Mouse (Mus musculus) hindbrain, embryonic 13.5 days (tissue): ENCODE measurements around the gene Nupl1. TPM values are rescaled to one million over a fixed set of nuclear protein-coding genes. Genes with fewer than 3 reads are reported as not detected.
A peak's percentile ranks its signal among the peaks of the same experiment; 100 is the strongest.

Experiments used
- ATAC-seq: fragments of 200-750 bp; cut with Nextera tagmentation; 2 replicates; pipeline ENCODE4 v1.8.0; 2017; ENCODE audit warnings: moderate TSS enrichment; ENCODE audit not compliant: low FRiP score
- H3K27ac ChIP-seq: fragments of 300-500 bp; sonication (generic); 2 replicates; pipeline ENCODE4 v1.5.1; 2015; ENCODE audit warnings: inconsistent platforms, mild to moderate bottlenecking, moderate library complexity
- H3K27me3 ChIP-seq: fragments of 300-500 bp; sonication (generic); 2 replicates; pipeline ENCODE4 v1.6.1; 2015; ENCODE audit warnings: mild to moderate bottlenecking, inconsistent platforms
- H3K36me3 ChIP-seq: fragments of 300-500 bp; sonication (generic); 2 replicates; pipeline ENCODE4 v1.6.1; 2015; ENCODE audit warnings: mild to moderate bottlenecking, inconsistent platforms
- H3K4me1 ChIP-seq: fragments of 300-500 bp; sonication (generic); replicated peaks from 2 replicates; pipeline ENCODE4 v1.6.1; 2015; ENCODE audit warnings: inconsistent platforms
- H3K4me2 ChIP-seq: fragments of 300-500 bp; sonication (generic); 2 replicates; pipeline ENCODE4 v1.6.1; 2015; ENCODE audit warnings: inconsistent platforms, mild to moderate bottlenecking, moderate library complexity
- H3K4me3 ChIP-seq: fragments of 300-500 bp; sonication (generic); 2 replicates; pipeline ENCODE4 v1.5.1; 2015; ENCODE audit warnings: mild to moderate bottlenecking, inconsistent platforms
- H3K9ac ChIP-seq: fragments of 300-500 bp; sonication (generic); 2 replicates; pipeline ENCODE4 v1.6.1; 2015; ENCODE audit warnings: mild to moderate bottlenecking, inconsistent platforms
- H3K9me3 ChIP-seq: fragments of 300-500 bp; sonication (generic); 2 replicates; pipeline ENCODE4 v1.6.1; 2016; ENCODE audit warnings: inconsistent platforms
- WGBS: fragments of 180-500 bp; shearing (Covaris S2); methylation state at CpG from one replicate; pipeline ENCODE4 v1.1.7; 2015; 5-methylcytosine and 5-hydroxymethylcytosine counted together
- polyA plus RNA-seq: library from polyadenylated mRNA; unstranded; fragments of >200 nt; fragmentation: Nextera tagmentation; extraction: Ambion mirVana; gene quantifications from 2 replicates; pipeline ENCODE4 v1.2.1, GENCODE M21; 2015

The Nupl1 gene
- polyA plus RNA-seq, 1 experiment from 2014 or later = 0.08 TPM

- H3K36me3 ChIP-seq = peaks cover 6% of the 10 kb centered on the region; the same call in 1 of the 2 replicates
- ATAC-seq = peak; percentile 89
- no peaks in the 10 kb centered on the region for H3K9me3 ChIP-seq
- peaks cover 36% of the 10 kb centered on the region for H3K27me3 ChIP-seq
- H3K27ac ChIP-seq = peak overlapping the region; percentile 94
- peak overlapping the region; percentile 77 for H3K4me3 ChIP-seq
- WGBS = 0% methylated on average over 82 of the region's 84 CpGs
- H3K4me1 ChIP-seq = peaks cover 44% of the 10 kb centered on the region
- H3K4me2 ChIP-seq = peak overlapping the region; percentile 87
- peak overlapping the region; percentile 94 for H3K9ac ChIP-seq
Observed at GRCm38 (mm10) chr14:60176891-60177613, 74.2 kb downstream of the Nupl1 start.

- Histone ChIP-seq H3K4me2 (peak overlapping the region; percentile 87), H3K27ac (peak overlapping the region; percentile 94), H3K4me1 (peaks cover 44% of the 10 kb centered on the region), H3K27me3 (peaks cover 36% of the 10 kb centered on the region), H3K36me3 (peaks cover 6% of the 10 kb centered on the region; the same call in 1 of the 2 replicates), H3K4me3 (peak overlapping the region; percentile 77), H3K9me3 (no peaks in the 10 kb centered on the region), H3K9ac (peak overlapping the region; percentile 94)
- ATAC-seq = no peak
- 29% methylated on average over 9 of the region's 9 CpGs for WGBS
Observed at GRCm38 (mm10) chr14:60176469-60176890, 74.8 kb downstream of the Nupl1 start.

- Histone ChIP-seq H3K4me1 (peaks cover 23% of the 10 kb centered on the region; the same call in 1 of the 2 replicates), H3K4me2 (no peak overlapping the region)
- WGBS = 63% methylated on average over 12 of the region's 12 CpGs
Observed at GRCm38 (mm10) chr14:60172286-60173055, 78.8 kb downstream of the Nupl1 start.

GRCm38 (mm10) chr14:60170845-60171610 lies 80.2 kb downstream of the Nupl1 start:
- Histone ChIP-seq H3K9ac (no peak overlapping the region), H3K9me3 (no peaks in the 10 kb centered on the region), H3K27me3 (peaks cover 23% of the 10 kb centered on the region), H3K4me2 (no peak overlapping the region), H3K27ac (no peak overlapping the region), H3K36me3 (no peaks in the 10 kb centered on the region), H3K4me1 (peaks cover 14% of the 10 kb centered on the region; the same call in 1 of the 2 replicates), H3K4me3 (no peak overlapping the region)
- ATAC-seq = no peak
- WGBS = 86% methylated on average over 16 of the region's 16 CpGs

More at GRCm38 (mm10) chr14:60172286-60173055, 78.8 kb downstream of the Nupl1 start:
- no peak overlapping the region for H3K4me3 ChIP-seq
- H3K27ac ChIP-seq = no peak overlapping the region
- H3K36me3 ChIP-seq = no peaks in the 10 kb centered on the region
- peaks cover 25% of the 10 kb centered on the region for H3K27me3 ChIP-seq
- ATAC-seq = no peak
- H3K9ac ChIP-seq = no peak overlapping the region
- no peaks in the 10 kb centered on the region for H3K9me3 ChIP-seq

- no peaks in the 10 kb centered on the region for H3K27me3 ChIP-seq
- H3K9ac ChIP-seq = no peak overlapping the region
- H3K4me1 ChIP-seq = no peaks in the 10 kb centered on the region
- H3K36me3 ChIP-seq = no peaks in the 10 kb centered on the region
- WGBS = 91% methylated on average over 3 of the region's 3 CpGs
- H3K27ac ChIP-seq = no peak overlapping the region
- no peak overlapping the region for H3K4me2 ChIP-seq
- H3K9me3 ChIP-seq = no peaks in the 10 kb centered on the region
- H3K4me3 ChIP-seq = no peak overlapping the region
- ATAC-seq = no peak
Observed at GRCm38 (mm10) chr14:60163367-60163766, 87.9 kb downstream of the Nupl1 start.

- H3K27me3 ChIP-seq = no peaks in the 10 kb centered on the region
- H3K9me3 ChIP-seq = no peaks in the 10 kb centered on the region
- no peak for ATAC-seq
- H3K4me1 ChIP-seq = no peaks in the 10 kb centered on the region
- H3K27ac ChIP-seq = no peak overlapping the region
- H3K4me2 ChIP-seq = no peak overlapping the region
- H3K36me3 ChIP-seq = no peaks in the 10 kb centered on the region
- H3K4me3 ChIP-seq = no peak overlapping the region
- 87% methylated on average over 11 of the region's 11 CpGs for WGBS
- no peak overlapping the region for H3K9ac ChIP-seq
Observed at GRCm38 (mm10) chr14:60152373-60152772, 98.9 kb downstream of the Nupl1 start.

- Histone ChIP-seq H3K27ac (no peak overlapping the region), H3K27me3 (no peaks in the 10 kb centered on the region), H3K9ac (no peak overlapping the region), H3K4me1 (no peaks in the 10 kb centered on the region), H3K36me3 (no peaks in the 10 kb centered on the region), H3K4me2 (no peak overlapping the region), H3K4me3 (no peak overlapping the region), H3K9me3 (no peaks in the 10 kb centered on the region)
- WGBS = 43% methylated on average over 3 of the region's 3 CpGs
- ATAC-seq = no peak
Observed at GRCm38 (mm10) chr14:60148893-60149292, 102.3 kb downstream of the Nupl1 start.

GRCm38 (mm10) chr14:60143234-60143633 lies 108.0 kb downstream of the Nupl1 start:
- Histone ChIP-seq H3K4me3 (no peak overlapping the region), H3K9me3 (no peaks in the 10 kb centered on the region), H3K27ac (no peak overlapping the region), H3K36me3 (no peaks in the 10 kb centered on the region), H3K9ac (no peak overlapping the region), H3K4me2 (no peak overlapping the region), H3K27me3 (no peaks in the 10 kb centered on the region), H3K4me1 (no peaks in the 10 kb centered on the region)
- 75% methylated on average over 10 of the region's 10 CpGs for WGBS
- ATAC-seq = no peak

GRCm38 (mm10) chr14:60138339-60138738 lies 112.9 kb downstream of the Nupl1 start:
- Histone ChIP-seq H3K27me3 (no peaks in the 10 kb centered on the region), H3K4me3 (no peak overlapping the region), H3K27ac (no peak overlapping the region), H3K36me3 (no peaks in the 10 kb centered on the region), H3K4me1 (no peaks in the 10 kb centered on the region), H3K4me2 (no peak overlapping the region), H3K9me3 (no peaks in the 10 kb centered on the region), H3K9ac (no peak overlapping the region)
- no peak for ATAC-seq
- 94% methylated on average over 4 of the region's 4 CpGs for WGBS

GRCm38 (mm10) chr14:60137812-60138211 lies 113.4 kb downstream of the Nupl1 start:
- 79% methylated on average over 6 of the region's 6 CpGs for WGBS
- Histone ChIP-seq H3K36me3 (no peaks in the 10 kb centered on the region), H3K27ac (no peak overlapping the region), H3K4me3 (no peak overlapping the region), H3K9ac (no peak overlapping the region), H3K4me2 (no peak overlapping the region), H3K9me3 (no peaks in the 10 kb centered on the region), H3K4me1 (no peaks in the 10 kb centered on the region), H3K27me3 (no peaks in the 10 kb centered on the region)
- ATAC-seq = no peak

- Histone ChIP-seq H3K9ac (no peak overlapping the region), H3K4me2 (no peak overlapping the region), H3K4me3 (no peak overlapping the region), H3K4me1 (no peaks in the 10 kb centered on the region), H3K36me3 (no peaks in the 10 kb centered on the region), H3K27me3 (no peaks in the 10 kb centered on the region), H3K9me3 (no peaks in the 10 kb centered on the region), H3K27ac (no peak overlapping the region)
- WGBS = 87% methylated on average over 4 of the region's 4 CpGs
- ATAC-seq = no peak
Observed at GRCm38 (mm10) chr14:60135801-60136200, 115.4 kb downstream of the Nupl1 start.

GRCm38 (mm10) chr14:60134720-60135119 lies 116.5 kb downstream of the Nupl1 start:
- Histone ChIP-seq H3K4me3 (no peak overlapping the region), H3K4me1 (no peaks in the 10 kb centered on the region), H3K36me3 (no peaks in the 10 kb centered on the region), H3K9ac (no peak overlapping the region), H3K27me3 (no peaks in the 10 kb centered on the region), H3K27ac (no peak overlapping the region), H3K4me2 (no peak overlapping the region), H3K9me3 (no peaks in the 10 kb centered on the region)
- 79% methylated on average over 9 of the region's 9 CpGs for WGBS
- ATAC-seq = no peak
